Mouse (Mus musculus) olfactory bulb, adult 2 months (tissue): ENCODE measurements around the gene Slc16a10.

Experiments
- CTCF ChIP-seq: fragments of 200-500 bp; IDR thresholded peaks from 2 replicates; pipeline ENCODE4 v1.5.1; 2012; ENCODE audit warnings: low read depth, mild to moderate bottlenecking, low read length, moderate library complexity; ENCODE audit not compliant: insufficient read depth
- POLR2A ChIP-seq: fragments of 200-500 bp; IDR thresholded peaks from 2 replicates; pipeline ENCODE4 v1.6.1; 2012; ENCODE audit warnings: mild to moderate bottlenecking, low read depth, low read length, moderate library complexity; ENCODE audit not compliant: insufficient read depth

GRCm38 (mm10) chr10:40058786-40059120 lies 83.3 kb downstream of the Slc16a10 start:
- TF ChIP-seq CTCF (no peak), POLR2A (no peak)
